Mouse (Mus musculus) G1E (cell line): Measurements from ENCODE around the gene Izumo1.

ENCODE experiments used
- CTCF ChIP-seq: IDR thresholded peaks from 2 replicates; pipeline ENCODE4 v1.5.1; 2012; ENCODE audit warnings: low read depth, low read length, inconsistent platforms, mixed read lengths
- GATA1 ChIP-seq: IDR thresholded peaks from 2 replicates; pipeline ENCODE4 v1.6.1; 2012; ENCODE audit warnings: borderline replicate concordance, low read length, inconsistent platforms, mixed read lengths

DNA sequence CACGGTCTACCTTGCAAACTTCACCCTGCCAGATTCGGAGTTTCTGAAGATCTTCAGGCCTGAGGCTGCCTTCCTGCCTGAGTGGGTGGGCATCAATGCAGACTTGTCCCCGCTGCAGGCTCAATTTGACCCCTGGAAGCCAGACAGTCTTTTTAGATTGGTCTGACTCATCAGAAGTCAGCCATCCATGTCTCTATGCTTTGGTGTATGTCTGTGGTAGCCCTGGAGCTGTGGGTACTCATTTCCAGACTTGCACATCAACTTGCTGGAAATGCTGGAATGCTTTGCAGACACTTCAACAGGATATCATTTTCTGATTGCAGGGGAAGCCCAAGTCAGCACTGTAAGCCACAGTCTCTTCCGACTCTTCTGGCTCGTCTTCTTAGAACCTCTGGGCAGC lies 2.0 kb upstream of the Izumo1 start:
- TF ChIP-seq GATA1 (no peak), CTCF (no peak)
